Mouse (Mus musculus) testis, postnatal 14 days (tissue): ENCODE measurements around the gene Usp20.

Source experiments
- DNase-seq: peaks from one replicate; pipeline ENCODE4 v3.0.0; 2021; ENCODE audit warnings: low spot score

Gene Usp20

GRCm38 (mm10) chr2:31040487-31040886 is 58.4 kb downstream of the Usp20 start:
- DNase-seq: no peak

- no peak for DNase-seq
Observed at GRCm38 (mm10) chr2:31041386-31041785, 59.3 kb downstream of the Usp20 start.

- no peak for DNase-seq
Observed at GRCm38 (mm10) chr2:31042881-31043280, 60.8 kb downstream of the Usp20 start.

- DNase-seq: no peak
Observed at GRCm38 (mm10) chr2:31043856-31044255, 61.8 kb downstream of the Usp20 start.

GRCm38 (mm10) chr2:31048037-31048436 is 66.0 kb downstream of the Usp20 start:
- DNase-seq: no peak

GRCm38 (mm10) chr2:31052441-31052840 is 70.4 kb downstream of the Usp20 start:
- DNase-seq: no peak

GRCm38 (mm10) chr2:31053426-31053825 is 71.3 kb downstream of the Usp20 start:
- no peak for DNase-seq

GRCm38 (mm10) chr2:31053851-31054340 is 71.8 kb downstream of the Usp20 start:
- DNase-seq: no peak

- DNase-seq: peak; percentile 24
Observed at GRCm38 (mm10) chr2:31056070-31056469, 74.0 kb downstream of the Usp20 start.

- DNase-seq: no peak
Observed at GRCm38 (mm10) chr2:31057549-31058177, 75.6 kb downstream of the Usp20 start.

- no peak for DNase-seq
Observed at GRCm38 (mm10) chr2:31058443-31058842, 76.4 kb downstream of the Usp20 start.

- no peak for DNase-seq
Observed at GRCm38 (mm10) chr2:31060271-31060670, 78.2 kb downstream of the Usp20 start.

GRCm38 (mm10) chr2:31060787-31061730 is 79.0 kb downstream of the Usp20 start:
- DNase-seq: no peak

GRCm38 (mm10) chr2:31061868-31062628 is 80.0 kb downstream of the Usp20 start:
- no peak for DNase-seq

GRCm38 (mm10) chr2:31066019-31066789 is 84.1 kb downstream of the Usp20 start:
- DNase-seq: no peak

GRCm38 (mm10) chr2:31067059-31067595 is 85.0 kb downstream of the Usp20 start:
- no peak for DNase-seq

GRCm38 (mm10) chr2:31067696-31068245 is 85.7 kb downstream of the Usp20 start:
- no peak for DNase-seq

- DNase-seq: no peak
Observed at GRCm38 (mm10) chr2:31068246-31069113, 86.4 kb downstream of the Usp20 start.

- no peak for DNase-seq
Observed at GRCm38 (mm10) chr2:31069114-31069445, 87.0 kb downstream of the Usp20 start.

- DNase-seq: no peak
Observed at GRCm38 (mm10) chr2:31069506-31069905, 87.4 kb downstream of the Usp20 start.
